Mouse (Mus musculus) myocyte (in vitro differentiated cells): Measurements from ENCODE around the gene Ensa.

Experiments used
- POLR2A ChIP-seq: IDR thresholded peaks from one replicate; pipeline ENCODE4 v1.6.1; 2011; ENCODE audit warnings: low read depth, mild to moderate bottlenecking, control low read depth, moderate library complexity; ENCODE audit not compliant: insufficient read length
- REST ChIP-seq: IDR thresholded peaks from one replicate; pipeline ENCODE4 v1.6.1; 2011; ENCODE audit warnings: mild to moderate bottlenecking, control low read depth, moderate library complexity; ENCODE audit not compliant: insufficient read depth, insufficient read length
- USF1 ChIP-seq: IDR thresholded peaks from one replicate; pipeline ENCODE4 v1.6.1; 2011; ENCODE audit warnings: low read depth, mild to moderate bottlenecking, control low read depth, moderate library complexity

DNA sequence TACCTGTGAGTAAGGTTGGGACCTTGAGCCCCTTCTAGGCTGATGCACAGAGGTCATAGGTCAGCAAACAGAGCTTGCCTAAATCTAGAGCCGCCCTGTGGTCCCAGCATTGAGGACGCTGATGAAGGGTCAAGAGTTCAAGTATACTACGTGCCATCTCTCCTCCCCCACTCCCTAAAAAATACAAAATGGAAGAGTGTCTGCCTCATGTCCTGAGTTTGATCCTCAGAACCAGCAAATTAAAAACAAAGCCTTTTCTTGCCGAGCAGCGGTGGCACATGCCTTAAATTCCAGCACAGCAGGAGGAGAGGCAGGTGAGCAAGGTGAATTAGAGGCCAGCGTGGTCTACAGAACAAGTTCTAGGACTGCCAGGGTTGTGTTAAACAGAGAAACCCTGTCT, 28.1 kb downstream of the Ensa start:
- TF ChIP-seq POLR2A (no peak), USF1 (no peak), REST (no peak)
